Mouse (Mus musculus) cerebellum, adult 2 months (tissue): Measurements from ENCODE around the gene Mical3.

Experiments used
- CTCF ChIP-seq: fragments of 200-500 bp; IDR thresholded peaks from 2 replicates; pipeline ENCODE4 v1.5.1; 2011; ENCODE audit warnings: low read depth, mild to moderate bottlenecking, control low read depth, low read length, moderate library complexity, borderline replicate concordance; ENCODE audit not compliant: insufficient read depth
- POLR2A ChIP-seq: fragments of 200-500 bp; IDR thresholded peaks from 2 replicates; pipeline ENCODE4 v1.6.1; 2011; ENCODE audit warnings: low read length, control low read depth, borderline replicate concordance; ENCODE audit not compliant: insufficient read depth

DNA sequence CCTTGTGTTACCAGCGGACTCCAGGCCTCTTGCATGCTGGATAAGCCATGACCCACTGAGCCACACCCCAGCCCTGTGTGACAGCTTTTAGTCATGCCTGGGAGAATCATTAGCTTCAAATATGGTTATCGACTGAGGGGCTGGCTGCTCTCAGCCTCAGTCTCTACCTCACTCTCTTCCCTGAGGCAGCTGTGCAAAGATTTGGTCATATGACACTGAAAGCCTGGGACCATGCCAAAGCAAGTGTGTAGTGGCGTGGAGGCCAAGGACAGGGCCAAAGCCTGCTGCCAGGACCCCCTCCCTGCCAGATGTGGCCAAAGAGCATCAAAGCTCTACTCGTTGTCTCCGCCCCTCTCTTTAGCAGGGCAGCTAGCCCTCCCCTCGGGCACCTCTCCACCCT, 20.9 kb upstream of the Mical3 start:
- TF ChIP-seq CTCF (no peak), POLR2A (no peak)
